Mouse (Mus musculus) liver, adult 2 months (tissue): ENCODE measurements around the gene Parg. TPM values are rescaled to one million over a fixed set of nuclear protein-coding genes. Genes with fewer than 3 reads are reported as not detected.

Source experiments
- DNase-seq: peaks from one replicate; pipeline ENCODE4 v3.0.0-alpha.2; 2011; ENCODE audit warnings: low read depth, low spot score; ENCODE audit errors: extremely low read depth
- H3K27ac ChIP-seq: fragments of 200-500 bp; replicated peaks from 2 replicates; pipeline ENCODE4 v1.5.1; 2012; ENCODE audit warnings: low read depth, mild to moderate bottlenecking, control low read depth, inconsistent platforms, low read length; ENCODE audit not compliant: insufficient read depth
- H3K27me3 ChIP-seq: fragments of 200-500 bp; 2 replicates; pipeline ENCODE4 v1.6.1; 2012; ENCODE audit warnings: mild to moderate bottlenecking, moderate library complexity, low read length, inconsistent platforms; ENCODE audit not compliant: control insufficient read depth, insufficient read depth
- H3K36me3 ChIP-seq: fragments of 200-500 bp; 2 replicates; pipeline ENCODE4 v1.6.1; 2012; ENCODE audit warnings: low read length, inconsistent platforms; ENCODE audit not compliant: control insufficient read depth, insufficient read depth
- H3K4me1 ChIP-seq: fragments of 200-500 bp; 2 replicates; pipeline ENCODE4 v1.6.1; 2011; ENCODE audit warnings: low read length; ENCODE audit not compliant: control insufficient read depth, insufficient read depth
- H3K4me3 ChIP-seq: fragments of 200-500 bp; 2 replicates; pipeline ENCODE4 v1.5.1; 2011; ENCODE audit warnings: low read depth, mild to moderate bottlenecking, control low read depth, low read length, moderate library complexity; ENCODE audit not compliant: insufficient read depth
- H3K79me2 ChIP-seq: fragments of 200-500 bp; 2 replicates; pipeline ENCODE4 v1.6.1; 2012; ENCODE audit warnings: inconsistent platforms, mild to moderate bottlenecking, low read length, moderate library complexity; ENCODE audit not compliant: control insufficient read depth, insufficient read depth
- H3K9ac ChIP-seq: fragments of 200-500 bp; 2 replicates; pipeline ENCODE4 v1.6.1; 2012; ENCODE audit warnings: low read depth, mild to moderate bottlenecking, control low read depth, inconsistent platforms, low read length
- CTCF ChIP-seq: fragments of 200-500 bp; IDR thresholded peaks from 2 replicates; pipeline ENCODE4 v1.5.1; 2011; ENCODE audit warnings: low read depth, low read length, control low read depth
- POLR2A ChIP-seq: fragments of 200-500 bp; IDR thresholded peaks from 2 replicates; pipeline ENCODE4 v1.6.1; 2011; ENCODE audit warnings: low read length, control low read depth; ENCODE audit not compliant: insufficient read depth; ENCODE audit errors: extremely low read depth
- WGBS: fragments of 180-500 bp; shearing (Covaris S2); methylation state at CpG from one replicate; pipeline ENCODE4 v1.1.7; 2018; 5-methylcytosine and 5-hydroxymethylcytosine counted together
- polyA plus RNA-seq: library from polyadenylated mRNA; depleted of rRNA; stranded (reverse); fragments of >200 nt; gene quantifications from 2 replicates; pipeline ENCODE4 v1.2.3, GENCODE M21; 2012
- total RNA-seq: library from RNA; depleted of rRNA; stranded (reverse); fragments of >200 nt; gene quantifications from 2 replicates; pipeline ENCODE4 v1.2.3, GENCODE M21; 2014

Gene Parg
- total and polyA plus RNA-seq, 2 experiments = 2.8 to 25.1 TPM

DNA sequence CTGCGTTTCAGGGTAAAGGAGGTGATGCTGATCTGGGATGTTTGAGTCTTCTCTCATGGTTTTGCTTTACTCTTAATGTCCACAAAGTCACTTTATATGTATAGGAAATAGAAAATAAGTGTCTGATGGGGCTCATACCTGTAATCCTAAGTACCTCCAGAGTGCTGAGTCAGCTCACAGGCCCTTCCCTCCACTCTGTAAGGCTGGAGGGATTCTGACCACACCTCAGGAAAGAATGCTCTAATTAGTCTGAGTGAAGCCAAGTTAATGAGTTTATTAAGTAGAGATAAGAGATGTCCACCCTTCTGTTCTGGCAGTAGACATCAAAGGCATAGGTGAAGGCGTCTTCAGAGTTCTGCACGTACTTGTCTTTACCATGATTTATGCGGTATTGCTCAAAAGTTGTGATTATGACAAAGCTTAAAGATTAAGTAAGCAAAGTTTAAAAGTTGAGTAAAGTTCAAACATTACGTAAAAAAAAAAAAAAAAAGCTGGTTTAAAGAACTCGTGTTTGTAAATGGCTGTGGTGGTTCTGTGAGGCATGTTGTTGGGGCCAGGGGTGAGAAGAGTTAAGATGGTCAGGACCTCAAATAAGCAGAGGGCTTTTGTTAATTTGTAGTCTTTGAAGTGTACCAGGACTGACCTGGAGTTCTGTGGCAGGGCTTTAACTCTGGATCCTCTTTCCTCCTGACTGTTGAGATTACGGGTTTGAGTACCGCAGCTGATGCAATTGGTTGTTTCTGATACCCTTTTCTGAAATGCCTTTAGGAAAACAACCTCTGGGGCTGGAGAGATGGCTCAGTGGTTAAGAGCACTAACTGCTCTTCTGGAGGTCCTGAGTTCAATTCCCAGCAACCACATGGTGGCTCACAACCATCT is 37.3 kb upstream of the Parg start:
- no peak for TF ChIP-seq CTCF
- no peak for TF ChIP-seq POLR2A
- H3K27me3 ChIP-seq = no peaks in the 10 kb centered on the region
- WGBS = 33% methylated on average over 8 of the region's 8 CpGs
- H3K36me3 ChIP-seq = no peaks in the 10 kb centered on the region; the same call in none of the 2 replicates
- peak overlapping the region; percentile 95 for H3K27ac ChIP-seq
- peaks cover 34% of the 10 kb centered on the region for H3K4me1 ChIP-seq
- H3K79me2 ChIP-seq = peaks cover 44% of the 10 kb centered on the region; the same call in 1 of the 2 replicates
- DNase-seq = peak; percentile 77
- H3K9ac ChIP-seq = peak overlapping the region; percentile 42
- peak overlapping the region; percentile 32; the same call in 1 of the 2 replicates for H3K4me3 ChIP-seq

DNA sequence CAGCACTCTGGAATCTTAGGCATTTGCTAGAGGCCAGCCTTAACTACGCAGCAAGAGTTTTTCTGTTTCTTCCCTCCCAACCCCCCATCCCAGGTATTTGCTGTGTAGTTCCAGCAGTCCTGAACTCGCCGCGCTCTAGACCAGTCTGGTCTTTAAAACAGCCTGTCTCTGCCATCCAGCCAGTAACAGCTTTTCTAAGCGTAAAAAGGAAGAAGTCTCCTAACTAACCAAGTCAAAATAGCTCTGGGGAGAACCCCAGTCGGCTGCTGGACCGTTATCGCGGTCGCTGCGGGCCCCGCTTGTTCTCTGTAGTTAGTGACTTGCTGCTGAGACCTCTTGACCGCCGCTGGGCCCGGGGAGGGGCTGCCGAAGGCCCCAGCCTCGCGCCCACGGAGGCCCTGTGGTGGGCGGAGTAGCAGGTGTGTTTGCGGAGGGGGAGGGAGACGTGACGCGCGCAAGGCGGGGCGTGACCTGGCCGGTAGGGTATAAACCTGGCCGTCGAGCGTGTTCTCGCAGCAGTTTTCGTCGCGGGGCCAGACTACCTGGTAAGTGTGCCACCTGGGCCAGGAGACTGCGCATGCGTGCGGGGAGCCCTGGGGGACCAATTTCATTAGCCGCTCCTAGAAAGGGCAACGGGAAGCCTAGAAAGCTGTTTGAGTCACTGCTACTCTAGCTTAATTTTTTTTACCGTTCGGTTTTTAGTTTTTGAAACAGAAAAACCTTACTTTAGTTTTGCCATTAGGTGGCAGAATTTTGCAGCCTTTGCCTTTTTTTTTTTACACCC is 36.3 kb upstream of the Parg start:
- Histone ChIP-seq H3K79me2 (peaks cover 51% of the 10 kb centered on the region; the same call in 1 of the 2 replicates), H3K4me3 (peak overlapping the region; percentile 23), H3K36me3 (peaks cover 6% of the 10 kb centered on the region), H3K4me1 (peaks cover 34% of the 10 kb centered on the region), H3K27ac (peak overlapping the region; percentile 95), H3K27me3 (no peaks in the 10 kb centered on the region), H3K9ac (peak overlapping the region; percentile 73)
- no peak for TF ChIP-seq CTCF
- peak; percentile 96 for TF ChIP-seq POLR2A
- WGBS = under 1% methylated on average over 41 of the region's 42 CpGs
- DNase-seq = peak; percentile 86

DNA sequence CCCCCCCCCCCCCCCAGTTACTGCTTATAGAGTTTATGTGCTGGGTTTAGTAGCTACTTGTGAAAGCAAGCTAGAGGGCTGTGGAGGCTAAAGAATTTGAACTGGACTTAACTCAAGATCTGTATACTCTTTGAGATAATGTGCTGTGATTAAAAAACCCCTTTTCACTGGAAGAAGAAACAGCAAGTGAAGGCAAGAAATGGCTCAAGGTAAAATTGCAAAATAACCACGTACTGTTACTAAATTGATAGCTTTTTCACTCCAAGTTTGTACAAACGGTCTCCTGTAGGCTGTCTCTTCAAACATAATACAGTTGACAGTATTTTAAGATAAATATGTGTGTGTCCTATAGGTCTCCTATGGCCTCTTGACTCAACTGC is 35.7 kb upstream of the Parg start:
- TF ChIP-seq CTCF (no peak), POLR2A (no peak)
- Histone ChIP-seq H3K36me3 (peaks cover 11% of the 10 kb centered on the region), H3K4me1 (peaks cover 34% of the 10 kb centered on the region), H3K27ac (no peak overlapping the region), H3K79me2 (peaks cover 53% of the 10 kb centered on the region; the same call in 1 of the 2 replicates), H3K4me3 (peak overlapping the region; percentile 33; the same call in 1 of the 2 replicates), H3K9ac (no peak overlapping the region; the same call in 1 of the 2 replicates), H3K27me3 (no peaks in the 10 kb centered on the region)
- no peak for DNase-seq
- WGBS = 25% methylated on average over 2 of the region's 2 CpGs

DNA sequence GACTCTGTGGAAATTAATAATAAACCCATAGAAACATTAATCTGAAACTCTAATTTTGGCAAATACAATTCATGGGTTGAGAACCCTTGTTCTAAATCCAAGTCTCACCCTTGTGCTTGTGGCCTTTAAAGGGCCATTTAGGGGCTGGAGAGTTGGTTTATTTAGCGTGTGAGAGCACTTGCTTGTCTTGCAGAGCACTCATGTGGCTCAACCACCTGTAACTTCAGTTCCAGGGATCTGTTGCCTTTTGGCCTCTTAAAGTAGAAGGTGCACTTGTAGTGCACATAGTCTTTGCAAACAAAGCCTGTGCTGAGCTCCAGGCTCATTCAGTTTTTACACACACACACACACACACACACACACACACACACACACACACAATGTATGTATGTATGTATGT is 34.9 kb upstream of the Parg start:
- TF ChIP-seq POLR2A (no peak), CTCF (no peak)
- Histone ChIP-seq H3K36me3 (peaks cover 15% of the 10 kb centered on the region), H3K4me1 (peaks cover 31% of the 10 kb centered on the region), H3K79me2 (peaks cover 50% of the 10 kb centered on the region; the same call in 1 of the 2 replicates), H3K27ac (peak overlapping the region; percentile 59), H3K9ac (peak overlapping the region; percentile 48; the same call in 1 of the 2 replicates), H3K27me3 (no peaks in the 10 kb centered on the region), H3K4me3 (peak overlapping the region; percentile 36)
- peak; percentile 61 for DNase-seq
- WGBS = 23% methylated on average over 1 of the region's 1 CpGs

DNA sequence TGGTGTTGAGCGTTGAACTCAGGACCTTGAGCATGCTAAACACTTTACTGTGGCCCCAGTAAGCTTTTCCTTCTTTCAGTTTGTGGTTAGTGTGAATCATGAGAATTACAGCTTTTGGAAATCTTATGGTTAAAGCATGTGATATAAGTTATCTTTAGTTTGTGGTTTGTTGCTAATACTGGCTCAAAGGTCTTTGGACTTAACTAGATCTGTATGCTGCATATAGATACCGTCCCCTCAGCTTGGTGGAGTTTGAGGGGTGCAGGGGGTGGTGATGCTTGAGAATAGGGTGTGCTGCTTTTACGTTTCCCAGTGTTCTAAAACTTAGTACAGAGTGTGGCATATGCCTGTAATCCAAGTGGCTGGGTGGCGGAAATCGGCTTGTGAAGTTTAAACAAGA is 34.4 kb upstream of the Parg start:
- DNase-seq = no peak
- Histone ChIP-seq H3K9ac (no peak overlapping the region), H3K36me3 (peaks cover 20% of the 10 kb centered on the region), H3K4me3 (no peak overlapping the region), H3K4me1 (peaks cover 27% of the 10 kb centered on the region), H3K27me3 (no peaks in the 10 kb centered on the region), H3K27ac (no peak overlapping the region), H3K79me2 (peaks cover 45% of the 10 kb centered on the region; the same call in 1 of the 2 replicates)
- 76% methylated on average over 5 of the region's 5 CpGs for WGBS
- TF ChIP-seq CTCF (no peak), POLR2A (no peak)
